Mouse (Mus musculus) brain, embryonic 14.5 days (tissue): Measurements from ENCODE around the gene Zfp652. TPM values are rescaled to one million over a fixed set of nuclear protein-coding genes. Genes with fewer than 3 reads are reported as not detected.
"Not testable (repeated sequence)": the region's sequence is repeated elsewhere in the genome, so short reads cannot be mapped to it uniquely, and the experiment has no call there.

ENCODE experiments used
- DNase-seq: peaks from one replicate; pipeline ENCODE4 v3.0.0-alpha.2; 2011; ENCODE audit warnings: low read depth
- CTCF ChIP-seq: fragments of 200-500 bp; IDR thresholded peaks from 2 replicates; pipeline ENCODE4 v1.5.1; 2012; ENCODE audit warnings: inconsistent platforms, mild to moderate bottlenecking, moderate library complexity, borderline replicate concordance; ENCODE audit not compliant: insufficient read depth, insufficient read length; ENCODE audit errors: extremely low read depth
- POLR2A ChIP-seq: fragments of 200-500 bp; IDR thresholded peaks from 2 replicates; pipeline ENCODE4 v1.6.1; 2012; ENCODE audit warnings: mild to moderate bottlenecking, inconsistent platforms, borderline replicate concordance; ENCODE audit not compliant: poor library complexity, insufficient read depth, insufficient read length, severe bottlenecking; ENCODE audit errors: extremely low read depth
- polyA plus RNA-seq: library from polyadenylated mRNA; depleted of rRNA; stranded (reverse); fragments of >200 nt; gene quantifications from 2 replicates; pipeline ENCODE4 v1.2.3, GENCODE M21; 2012; rRNA removed

Gene Zfp652
- 24.6 and 35.9 TPM in 2 replicates for polyA plus RNA-seq

GRCm38 (mm10) chr11:95712563-95713224, at the start of gene Zfp652:
TSS of gene Zfp652 (plus strand) at chr11:95712673.
- peak; percentile 67 for TF ChIP-seq POLR2A
- no peak for TF ChIP-seq CTCF

DNA sequence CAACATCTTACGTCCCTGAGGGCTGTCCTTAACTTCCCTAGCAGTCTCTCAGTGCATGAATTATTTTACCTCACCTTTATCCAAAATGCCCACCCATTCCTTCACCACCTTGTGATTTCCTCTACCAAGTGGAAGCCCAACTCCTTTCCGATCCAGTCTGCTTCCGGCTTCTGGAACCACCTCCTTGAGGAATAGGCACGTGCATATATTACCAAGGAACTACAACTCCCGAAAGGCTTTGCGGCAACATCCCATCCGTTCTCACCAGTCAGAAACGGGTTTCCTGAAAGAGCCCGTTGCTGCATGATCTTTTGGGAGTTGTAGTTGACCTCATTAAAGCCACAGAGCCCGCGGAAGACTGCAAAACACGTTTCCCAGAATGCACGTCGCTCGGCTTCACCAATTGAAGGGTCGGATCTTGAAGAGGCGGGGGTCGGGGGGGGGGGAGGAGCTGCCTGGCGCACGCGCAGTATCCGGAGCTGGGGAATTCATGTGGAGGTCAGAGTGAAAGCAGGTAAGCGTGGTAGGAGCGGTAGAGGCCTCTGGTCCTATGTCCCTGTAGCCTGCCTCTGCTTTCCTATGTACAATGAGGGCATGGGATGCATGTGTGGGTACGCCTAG, 45.8 kb upstream of the Zfp652 start, which contains the start of gene Phb:
Gene Phb (plus strand): TSS at position 429 of the 621 bp plus-strand sequence.
- DNase-seq = peak; percentile 100
- TF ChIP-seq CTCF = no peak
- TF ChIP-seq POLR2A = peak; percentile 37; the same call in 1 of the 2 replicates

More at GRCm38 (mm10) chr11:95712563-95713224, at the start of gene Zfp652:
- DNase-seq = peak; percentile 96

DNA sequence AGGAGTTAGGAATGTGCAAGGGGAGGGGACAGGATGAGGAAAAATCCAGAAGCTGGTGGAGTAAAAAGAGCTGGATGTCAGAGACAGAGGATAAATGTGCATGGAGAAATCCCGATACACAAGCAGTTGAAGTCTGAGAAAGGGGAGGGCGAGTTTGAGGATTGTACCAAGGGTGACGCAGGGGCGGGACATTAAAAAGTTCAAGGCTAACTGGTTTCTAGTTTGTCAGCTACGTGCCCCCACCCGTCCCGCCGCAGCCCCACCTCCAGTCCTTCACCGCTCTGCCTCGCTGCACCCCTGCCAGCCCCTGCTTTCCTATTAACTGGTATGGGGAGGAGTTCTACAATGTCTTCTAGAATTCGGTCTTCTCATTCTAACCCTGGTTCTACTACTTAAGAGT, 45.3 kb upstream of the Zfp652 start:
- no peak for DNase-seq
- no peak for TF ChIP-seq CTCF
- TF ChIP-seq POLR2A = no peak

GRCm38 (mm10) chr11:95668086-95668485, 44.4 kb upstream of the Zfp652 start:
- not testable (repeated sequence) for DNase-seq

- no peak for DNase-seq
- TF ChIP-seq CTCF (no peak), POLR2A (no peak)
These were observed 37.0 kb upstream of the Zfp652 start for GRCm38 (mm10) chr11:95675498-95675897.

GRCm38 (mm10) chr11:95676307-95676706, 36.2 kb upstream of the Zfp652 start:
- DNase-seq = peak; percentile 87
- no peak for TF ChIP-seq POLR2A
- peak; percentile 83 for TF ChIP-seq CTCF

- no peak for TF ChIP-seq POLR2A
- TF ChIP-seq CTCF = no peak
- no peak for DNase-seq
These were observed 34.4 kb upstream of the Zfp652 start for GRCm38 (mm10) chr11:95677925-95678701.

DNA sequence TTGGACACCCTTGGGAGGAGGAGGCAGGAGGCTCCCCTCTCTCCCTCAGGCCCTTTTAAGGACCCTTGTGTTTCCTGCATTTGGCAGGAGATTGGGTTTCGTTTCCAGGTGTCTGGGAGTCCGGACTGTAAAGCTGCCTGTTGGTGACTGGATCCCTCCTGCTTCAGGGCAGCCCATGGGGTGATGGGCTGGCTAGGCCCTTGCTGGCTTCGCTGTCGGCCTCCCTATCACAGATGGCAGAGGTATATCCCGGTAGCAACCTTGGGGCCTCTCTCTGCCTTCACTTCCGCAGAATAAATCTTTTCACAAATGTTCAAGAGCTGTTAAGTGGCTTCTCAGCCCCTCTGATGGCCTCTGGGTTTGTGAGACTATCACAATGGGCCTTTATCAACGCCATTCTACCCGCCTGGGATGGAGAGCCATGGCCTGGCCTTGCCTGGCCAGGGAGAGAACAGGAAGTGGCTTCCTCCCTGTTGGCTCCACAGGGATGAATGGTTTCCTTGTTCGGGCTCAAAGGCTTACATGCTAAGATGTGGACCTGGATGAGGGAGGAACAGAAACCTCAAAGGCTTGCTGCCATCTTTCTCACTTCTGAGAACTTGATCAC, 30.4 kb upstream of the Zfp652 start:
- no peak for TF ChIP-seq CTCF
- TF ChIP-seq POLR2A = no peak
- DNase-seq = peak; percentile 9

DNA sequence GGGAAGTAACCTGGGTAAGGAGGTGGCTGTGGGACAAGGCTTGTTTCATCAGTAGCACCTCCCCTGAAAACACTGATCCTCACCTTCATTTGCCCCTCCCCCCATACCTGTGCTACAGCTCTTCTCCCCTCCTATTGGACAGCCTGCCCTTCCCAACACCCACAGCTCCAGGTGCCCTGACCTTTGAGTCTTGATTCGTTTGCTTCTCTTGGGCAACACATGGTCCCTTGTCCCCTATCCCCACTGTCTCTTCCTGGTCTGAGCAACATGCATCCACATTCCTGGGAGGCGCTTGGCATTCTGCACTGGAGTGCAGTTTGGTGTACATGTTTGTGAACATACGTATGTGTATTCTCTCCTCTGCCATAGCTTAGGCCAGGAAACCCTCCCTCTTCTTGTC, 29.5 kb upstream of the Zfp652 start:
- TF ChIP-seq POLR2A (no peak), CTCF (no peak)

GRCm38 (mm10) chr11:95686031-95686430, 26.4 kb upstream of the Zfp652 start:
- peak; percentile 75 for DNase-seq
- TF ChIP-seq POLR2A (no peak), CTCF (peak; percentile 94)

More for the DNA sequence above, 29.5 kb upstream of the Zfp652 start:
- DNase-seq = no peak

DNA sequence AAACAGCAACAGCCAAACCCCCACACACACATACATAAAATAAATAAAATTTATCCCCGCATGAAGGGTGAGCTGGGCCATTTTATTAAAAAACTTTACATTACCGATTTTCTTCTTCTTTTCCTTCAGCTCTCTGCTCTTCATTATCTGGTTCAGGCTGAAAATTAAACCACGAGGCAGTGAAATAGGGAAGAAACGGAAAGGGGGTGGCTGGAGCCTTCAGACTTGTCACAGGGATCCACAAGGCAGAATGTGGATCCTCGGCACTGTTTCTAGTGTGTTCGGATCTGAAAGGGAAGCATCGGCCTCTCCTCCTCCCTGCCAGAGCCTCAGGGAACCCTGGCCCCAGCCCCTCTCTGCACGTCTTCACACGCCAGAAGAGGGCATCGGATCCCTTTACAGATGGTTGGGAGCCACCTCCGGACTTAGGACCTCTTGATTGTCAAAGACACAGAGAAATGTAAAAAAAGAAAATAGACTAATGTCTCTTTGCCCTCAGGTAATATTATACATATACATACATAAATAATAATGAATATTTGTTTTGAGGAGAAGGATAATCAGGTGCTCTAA, 25.3 kb upstream of the Zfp652 start:
- TF ChIP-seq CTCF = no peak
- TF ChIP-seq POLR2A = no peak
- peak; percentile 19 for DNase-seq

- DNase-seq = no peak
- no peak for TF ChIP-seq CTCF
- TF ChIP-seq POLR2A = no peak
These were observed 24.0 kb upstream of the Zfp652 start for GRCm38 (mm10) chr11:95688515-95688914.
